In genomic region chr10:34018746-34019301, GRCm38 (mm10) we compare ENCODE assay signal across 8 mouse cellular contexts. TPM values are rescaled to one million over a fixed set of nuclear protein-coding genes. Genes with fewer than 3 reads are reported as not detected.
DNase-seq lines count a peak whose midpoint lies in the region; ATAC-seq and TF ChIP-seq lines count a peak whose summit lies in the region.

No protein-coding gene starts in this region.

- H3K27me3 ChIP-seq in cerebellum, adult 2 months (ENCODE audit: control insufficient read depth, insufficient read depth, low read length): no peaks in the 10 kb centered on the region
- H3K27me3 ChIP-seq in hindbrain, embryonic 15.5 days: no peaks in the 10 kb centered on the region

- TF ChIP-seq POLR2A in cerebellum, adult 2 months (IDR thresholded peaks at IDR 0.05; ENCODE audit: borderline replicate concordance, insufficient read depth, low read length): no peak
- TF ChIP-seq POLR2A in lung, adult 2 months (IDR thresholded peaks at IDR 0.05; ENCODE audit: borderline replicate concordance, extremely low read depth, low read depth, low read length): no peak

- peak overlapping the region; percentile 85 for H3K4me3 ChIP-seq in cerebellum, adult 2 months (replicated peaks; ENCODE audit: insufficient read depth, low read depth, low read length)
- peak overlapping the region; percentile 85 for H3K4me3 ChIP-seq in lung, adult 2 months (replicated peaks; ENCODE audit: extremely low read depth, low read depth, low read length)
- peak overlapping the region; percentile 97 for H3K4me3 ChIP-seq in hindbrain, embryonic 15.5 days

- peaks cover 3% of the 10 kb centered on the region; the same call in 1 of the 2 replicates for H3K4me1 ChIP-seq in cerebellum, adult 2 months (ENCODE audit: control insufficient read depth, insufficient read depth, low read length)
- H3K4me1 ChIP-seq in lung, adult 2 months (ENCODE audit: control insufficient read depth, insufficient read depth, low read length): peaks cover 5% of the 10 kb centered on the region
- peaks cover 26% of the 10 kb centered on the region for H3K4me1 ChIP-seq in hindbrain, embryonic 15.5 days (replicated peaks)

- H3K27ac ChIP-seq in cerebellum, adult 2 months (ENCODE audit: insufficient read depth, low read length): peak overlapping the region; percentile 78
- peak overlapping the region; percentile 91 for H3K27ac ChIP-seq in hindbrain, embryonic 15.5 days (replicated peaks)

- peak overlapping the region; percentile 97 for H3K9ac ChIP-seq in hindbrain, embryonic 15.5 days

- no peak for ATAC-seq in hindbrain, embryonic 15.5 days (ENCODE audit: low FRiP score, low read depth)
- ATAC-seq in megakaryocyte-erythroid progenitor cell, adult 5-6 weeks (replicated peaks; ENCODE audit: low FRiP score, low TSS enrichment, poor library complexity, severe bottlenecking): peak; percentile 40

- H3K9me3 ChIP-seq in hindbrain, embryonic 15.5 days: no peaks in the 10 kb centered on the region

- peaks cover 6% of the 10 kb centered on the region; the same call in 1 of the 2 replicates for H3K36me3 ChIP-seq in hindbrain, embryonic 15.5 days

- under 1% methylated on average over 21 of the region's 21 CpGs for WGBS in cerebellum, adult 2 months
- WGBS in lung, adult 2 months: under 1% methylated on average over 21 of the region's 21 CpGs
- WGBS in hindbrain, embryonic 15.5 days: under 1% methylated on average over 21 of the region's 21 CpGs

- peak overlapping the region; percentile 63 for H3K4me2 ChIP-seq in hindbrain, embryonic 15.5 days

- DNase-seq in cerebellum, adult 2 months: no peak
- DNase-seq in cerebellum, adult 9-11 months: no peak
- peak; percentile 10 for DNase-seq in lung, adult 2 months
- DNase-seq in lung, postnatal 10 days: no peak
- DNase-seq in c-Kit-positive CD71-positive TER-119-positive erythroid progenitor cells, embryonic 14.5 days (ENCODE audit: low spot score): peak; percentile 21
- no peak for DNase-seq in ovary, postnatal 14 days (ENCODE audit: low spot score)

- no peak for TF ChIP-seq CTCF in cerebellum, adult 2 months (IDR thresholded peaks at IDR 0.05; ENCODE audit: borderline replicate concordance, insufficient read depth, low read depth, low read length)
- no peak for TF ChIP-seq CTCF in lung, adult 2 months (IDR thresholded peaks at IDR 0.05; ENCODE audit: insufficient read depth, low read length)

RNA-seq across cellular contexts. Expression of gene Rwdd1, which starts 0.6 kb away (rescaled TPM):
- polyA plus RNA-seq in cerebellum, adult 2 months (2012; rRNA removed): 65.2 and 78.4 TPM in 2 replicates
- polyA plus RNA-seq in lung, adult 2 months (2012; rRNA removed): 24.5 and 42.9 TPM in 2 replicates
- polyA plus RNA-seq in hindbrain, embryonic 15.5 days (2015; fragmentation: Nextera tagmentation; extraction: Ambion mirVana): 118 and 121 TPM in 2 replicates
- total RNA-seq in megakaryocyte-erythroid progenitor cell, adult 5-6 weeks (2014; fragmentation: Nextera tagmentation): 137 and 169 TPM in 2 replicates
- 183 and 186 TPM in 2 replicates for total RNA-seq in megakaryocyte-erythroid progenitor cell, adult 5-6 weeks (2017)

RNA-seq across cellular contexts. Expression of gene Trappc3l, which starts 18.6 kb away (rescaled TPM):
- not detected in 2 replicates for polyA plus RNA-seq in cerebellum, adult 2 months (2012; rRNA removed)
- polyA plus RNA-seq in lung, adult 2 months (2012; rRNA removed): not detected in 2 replicates
- 0.25 TPM in 1 of 2 replicates, not detected in the other for polyA plus RNA-seq in hindbrain, embryonic 15.5 days (2015; fragmentation: Nextera tagmentation; extraction: Ambion mirVana)
- not detected in 2 replicates for total RNA-seq in megakaryocyte-erythroid progenitor cell, adult 5-6 weeks (2014; fragmentation: Nextera tagmentation)
- total RNA-seq in megakaryocyte-erythroid progenitor cell, adult 5-6 weeks (2017): not detected in 2 replicates

RNA-seq across cellular contexts. Expression of gene Calhm4, which starts 25.3 kb away (rescaled TPM):
- not detected in 2 replicates for polyA plus RNA-seq in cerebellum, adult 2 months (2012; rRNA removed)
- polyA plus RNA-seq in lung, adult 2 months (2012; rRNA removed): not detected in 2 replicates
- not detected in 2 replicates for polyA plus RNA-seq in hindbrain, embryonic 15.5 days (2015; fragmentation: Nextera tagmentation; extraction: Ambion mirVana)
- not detected in 2 replicates for total RNA-seq in megakaryocyte-erythroid progenitor cell, adult 5-6 weeks (2014; fragmentation: Nextera tagmentation)
- not detected in 2 replicates for total RNA-seq in megakaryocyte-erythroid progenitor cell, adult 5-6 weeks (2017)

Comparison
In these comparisons a context has a peak if more than half of its experiments do, and no peak if none do; other contexts are left out.
1. DNase-seq: peak in lung, adult 2 months (single experiment) and c-Kit-positive CD71-positive TER-119-positive erythroid progenitor cells, embryonic 14.5 days (single experiment); none in cerebellum, adult 2 months (0 of 2), cerebellum, adult 9-11 months (single experiment), lung, postnatal 10 days (single experiment) and ovary, postnatal 14 days (single experiment).
2. Peak in every context shown above with its lines, with median percentiles within 50 percentile points of each other: H3K4me3 ChIP-seq.